Mouse (Mus musculus): ENCODE data around the gene Usf2. TPM values are rescaled to one million over a fixed set of nuclear protein-coding genes. Genes with fewer than 3 reads are reported as not detected.

Gene Usf2
- polyA plus RNA-seq (2012) = 30.7 and 40.4 TPM in 2 replicates

- Histone ChIP-seq H3K27me3 (ENCODE audit: control insufficient read depth) (peaks cover under 1% of the 10 kb centered on the region; the same call in 1 of the 2 replicates), H3K4me1 (ENCODE audit: control insufficient read depth) (peaks cover 38% of the 10 kb centered on the region), H3K36me3 (ENCODE audit: control insufficient read depth) (peaks cover 49% of the 10 kb centered on the region), H3K9me3 (ENCODE audit: control insufficient read depth, low read length) (no peaks in the 10 kb centered on the region), H3K4me3 (replicated peaks) (peak within 1 kb of the TSS; percentile 97)
- TF ChIP-seq GATA1 (IDR thresholded peaks at IDR 0.05; ENCODE audit: low read length) (no peak), TAL1 (IDR thresholded peaks at IDR 0.05; ENCODE audit: low read length) (no peak)
These were observed at the start of gene Usf2 for GRCm38 (mm10) chr7:30956756-30957366. Gene Usf2, minus strand, starts transcription at chr7:30956803.

DNA sequence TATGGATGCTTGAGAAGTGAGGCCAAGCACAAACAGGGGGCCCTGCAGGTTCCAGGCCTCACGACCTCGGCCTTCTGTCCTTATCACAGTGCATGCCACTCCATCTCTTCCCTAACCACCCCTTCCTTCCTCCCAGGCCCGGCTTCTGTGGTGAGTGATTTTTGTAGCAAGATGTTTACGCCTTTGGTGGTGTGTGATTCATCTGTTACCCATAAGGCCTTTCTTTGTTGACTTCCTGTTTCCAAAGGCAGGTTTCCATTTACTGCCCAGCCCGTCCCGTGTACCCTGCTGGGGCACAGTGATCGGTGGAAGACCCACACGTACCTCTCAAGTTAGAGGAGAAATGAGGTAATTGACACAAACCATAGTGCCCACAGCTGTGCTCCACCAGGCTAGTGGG lies 46.0 kb upstream of the Usf2 start:
- Histone ChIP-seq H3K9me3 (ENCODE audit: control insufficient read depth, low read length) (no peaks in the 10 kb centered on the region), H3K36me3 (ENCODE audit: control insufficient read depth) (no peaks in the 10 kb centered on the region), H3K4me1 (ENCODE audit: control insufficient read depth) (no peaks in the 10 kb centered on the region), H3K4me3 (replicated peaks) (no peak overlapping the region), H3K27me3 (ENCODE audit: control insufficient read depth) (no peaks in the 10 kb centered on the region)
- TF ChIP-seq TAL1 (IDR thresholded peaks at IDR 0.05; ENCODE audit: low read length) = no peak
- TF ChIP-seq GATA1 (IDR thresholded peaks at IDR 0.05; ENCODE audit: low read length) = no peak

GRCm38 (mm10) chr7:31000505-31001020 lies 44.0 kb upstream of the Usf2 start:
- no peaks in the 10 kb centered on the region for H3K4me1 ChIP-seq (ENCODE audit: control insufficient read depth)
- no peaks in the 10 kb centered on the region for H3K27me3 ChIP-seq (ENCODE audit: control insufficient read depth)
- no peak overlapping the region for H3K4me3 ChIP-seq (replicated peaks)
- no peaks in the 10 kb centered on the region for H3K36me3 ChIP-seq (ENCODE audit: control insufficient read depth)
- H3K9me3 ChIP-seq (ENCODE audit: control insufficient read depth, low read length) = 0 out of 2 replicates have a peak, but pooled peaks cover 2% of the 10 kb centered on the region
- TF ChIP-seq GATA1 (IDR thresholded peaks at IDR 0.05; ENCODE audit: low read length) (no peak), TAL1 (IDR thresholded peaks at IDR 0.05; ENCODE audit: low read length) (no peak)

GRCm38 (mm10) chr7:30996491-30996890 lies 39.9 kb upstream of the Usf2 start:
- Histone ChIP-seq H3K4me3 (replicated peaks) (no peak overlapping the region), H3K36me3 (ENCODE audit: control insufficient read depth) (no peaks in the 10 kb centered on the region), H3K27me3 (ENCODE audit: control insufficient read depth) (no peaks in the 10 kb centered on the region), H3K4me1 (ENCODE audit: control insufficient read depth) (no peaks in the 10 kb centered on the region), H3K9me3 (ENCODE audit: control insufficient read depth, low read length) (0 out of 2 replicates have a peak, but pooled peaks cover 2% of the 10 kb centered on the region)
- no peak for TF ChIP-seq GATA1 (IDR thresholded peaks at IDR 0.05; ENCODE audit: low read length)
- no peak for TF ChIP-seq TAL1 (IDR thresholded peaks at IDR 0.05; ENCODE audit: low read length)

DNA sequence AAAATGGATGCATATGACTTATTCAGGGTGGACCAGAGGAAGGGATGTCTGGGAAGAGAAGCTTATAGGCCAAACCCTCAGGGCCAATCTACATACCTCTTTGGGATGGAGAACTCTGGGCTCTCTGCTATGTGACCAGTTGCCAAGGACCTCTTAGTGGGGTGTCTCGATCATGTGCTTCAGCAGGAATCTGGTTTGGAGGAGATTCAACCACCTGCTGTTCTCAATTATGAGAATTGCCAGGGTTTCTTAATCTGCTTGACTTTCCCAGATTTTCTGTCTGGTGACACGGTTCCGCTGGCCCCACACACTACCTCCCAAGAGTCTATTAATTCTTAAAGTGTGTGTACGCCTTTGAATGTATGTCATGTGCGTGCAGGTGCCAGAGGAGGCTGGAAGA lies 37.4 kb upstream of the Usf2 start:
- H3K27me3 ChIP-seq (ENCODE audit: control insufficient read depth) = no peaks in the 10 kb centered on the region
- H3K4me3 ChIP-seq (replicated peaks) = no peak overlapping the region

GRCm38 (mm10) chr7:30992148-30992547 lies 35.5 kb upstream of the Usf2 start:
- TF ChIP-seq GATA1 (IDR thresholded peaks at IDR 0.05; ENCODE audit: low read length) = no peak
- no peak for TF ChIP-seq TAL1 (IDR thresholded peaks at IDR 0.05; ENCODE audit: low read length)
- H3K27me3 ChIP-seq (ENCODE audit: control insufficient read depth) = no peaks in the 10 kb centered on the region
- no peak overlapping the region for H3K4me3 ChIP-seq (replicated peaks)
- 0 out of 2 replicates have a peak, but pooled peaks cover 2% of the 10 kb centered on the region for H3K9me3 ChIP-seq (ENCODE audit: control insufficient read depth, low read length)
- no peaks in the 10 kb centered on the region for H3K4me1 ChIP-seq (ENCODE audit: control insufficient read depth)
- no peaks in the 10 kb centered on the region for H3K36me3 ChIP-seq (ENCODE audit: control insufficient read depth)

More for the DNA sequence above, 37.4 kb upstream of the Usf2 start:
- no peaks in the 10 kb centered on the region for H3K36me3 ChIP-seq (ENCODE audit: control insufficient read depth)
- H3K4me1 ChIP-seq (ENCODE audit: control insufficient read depth) = no peaks in the 10 kb centered on the region
- 0 out of 2 replicates have a peak, but pooled peaks cover 2% of the 10 kb centered on the region for H3K9me3 ChIP-seq (ENCODE audit: control insufficient read depth, low read length)
- TF ChIP-seq TAL1 (IDR thresholded peaks at IDR 0.05; ENCODE audit: low read length) (no peak), GATA1 (IDR thresholded peaks at IDR 0.05; ENCODE audit: low read length) (no peak)

GRCm38 (mm10) chr7:30988519-30989162 lies 32.0 kb upstream of the Usf2 start:
- TF ChIP-seq GATA1 (IDR thresholded peaks at IDR 0.05; ENCODE audit: low read length) (no peak), TAL1 (IDR thresholded peaks at IDR 0.05; ENCODE audit: low read length) (no peak)
- H3K4me1 ChIP-seq (ENCODE audit: control insufficient read depth) = no peaks in the 10 kb centered on the region
- H3K9me3 ChIP-seq (ENCODE audit: control insufficient read depth, low read length) = no peaks in the 10 kb centered on the region
- H3K36me3 ChIP-seq (ENCODE audit: control insufficient read depth) = no peaks in the 10 kb centered on the region
- no peaks in the 10 kb centered on the region for H3K27me3 ChIP-seq (ENCODE audit: control insufficient read depth)
- H3K4me3 ChIP-seq (replicated peaks) = no peak overlapping the region

DNA sequence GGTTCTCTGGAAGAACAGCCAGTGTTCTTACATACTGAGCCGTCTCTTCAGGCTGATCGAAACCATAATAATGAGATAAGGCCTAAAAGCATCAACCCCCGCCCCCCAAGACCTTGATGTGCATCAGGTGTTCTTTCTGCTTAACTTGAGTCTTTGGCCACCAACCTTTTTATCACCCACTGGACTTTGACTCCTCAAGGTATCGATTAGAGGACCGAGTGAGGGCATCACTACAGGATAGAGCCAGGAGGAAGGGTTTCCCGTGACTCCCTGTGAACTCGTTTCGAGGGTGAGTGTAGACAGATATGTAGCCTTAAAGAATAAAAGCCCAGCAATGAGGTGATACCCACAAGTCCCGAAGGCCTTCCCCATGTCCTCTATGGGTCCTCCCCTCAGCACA lies 28.8 kb upstream of the Usf2 start:
- no peak overlapping the region for H3K4me3 ChIP-seq (replicated peaks)
- H3K36me3 ChIP-seq (ENCODE audit: control insufficient read depth) = no peaks in the 10 kb centered on the region
- TF ChIP-seq TAL1 (IDR thresholded peaks at IDR 0.05; ENCODE audit: low read length) (no peak), GATA1 (IDR thresholded peaks at IDR 0.05; ENCODE audit: low read length) (no peak)

GRCm38 (mm10) chr7:30981703-30982102 lies 25.1 kb upstream of the Usf2 start:
- no peaks in the 10 kb centered on the region for H3K27me3 ChIP-seq (ENCODE audit: control insufficient read depth)
- no peaks in the 10 kb centered on the region for H3K4me1 ChIP-seq (ENCODE audit: control insufficient read depth)
- TF ChIP-seq TAL1 (IDR thresholded peaks at IDR 0.05; ENCODE audit: low read length) (no peak), GATA1 (IDR thresholded peaks at IDR 0.05; ENCODE audit: low read length) (no peak)
- no peaks in the 10 kb centered on the region for H3K9me3 ChIP-seq (ENCODE audit: control insufficient read depth, low read length)
- H3K36me3 ChIP-seq (ENCODE audit: control insufficient read depth) = no peaks in the 10 kb centered on the region
- no peak overlapping the region for H3K4me3 ChIP-seq (replicated peaks)

More for the DNA sequence above, 28.8 kb upstream of the Usf2 start:
- no peaks in the 10 kb centered on the region for H3K4me1 ChIP-seq (ENCODE audit: control insufficient read depth)
- H3K27me3 ChIP-seq (ENCODE audit: control insufficient read depth) = no peaks in the 10 kb centered on the region
- no peaks in the 10 kb centered on the region for H3K9me3 ChIP-seq (ENCODE audit: control insufficient read depth, low read length)
